Mouse (Mus musculus) CD4-positive, CD25-positive, alpha-beta regulatory T cell, adult 4 months (primary cell): ENCODE results near the gene Erc2. TPM values are rescaled to one million over a fixed set of nuclear protein-coding genes. Genes with fewer than 3 reads are reported as not detected.

Experiments used
- ATAC-seq: one replicate; pipeline ENCODE4 v1.8.0; 2017
- polyA plus RNA-seq, 2 experiments: library from polyadenylated mRNA; unstranded; fragments of 100-300 nt; shearing (Covaris generic); gene quantifications; one replicate each; pipeline ENCODE4 v1.2.1; 2017

Erc2 gene
- polyA plus RNA-seq, 2 experiments from 2014 or later, result 0.38 TPM; not detected in 1

DNA sequence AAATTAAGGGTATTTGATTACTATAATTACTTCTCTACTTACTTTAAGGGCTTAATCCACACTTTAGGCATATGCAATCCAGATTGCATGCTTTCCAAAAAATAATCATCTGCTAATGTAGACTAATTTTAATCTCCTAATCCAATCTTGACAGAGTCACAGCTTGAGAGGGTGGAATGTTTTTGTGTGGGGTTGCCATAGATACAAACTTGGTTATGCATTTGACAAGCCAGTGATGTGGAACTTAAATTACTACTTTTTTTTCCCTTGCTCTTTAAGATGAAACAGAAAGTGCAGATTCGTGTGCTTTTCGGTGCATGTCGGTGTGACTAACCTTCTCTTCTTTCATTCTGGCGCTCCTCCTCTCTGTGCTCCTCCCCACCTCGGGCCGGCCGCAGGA lies 694.6 kb downstream of the Erc2 start:
- no peak for ATAC-seq

DNA sequence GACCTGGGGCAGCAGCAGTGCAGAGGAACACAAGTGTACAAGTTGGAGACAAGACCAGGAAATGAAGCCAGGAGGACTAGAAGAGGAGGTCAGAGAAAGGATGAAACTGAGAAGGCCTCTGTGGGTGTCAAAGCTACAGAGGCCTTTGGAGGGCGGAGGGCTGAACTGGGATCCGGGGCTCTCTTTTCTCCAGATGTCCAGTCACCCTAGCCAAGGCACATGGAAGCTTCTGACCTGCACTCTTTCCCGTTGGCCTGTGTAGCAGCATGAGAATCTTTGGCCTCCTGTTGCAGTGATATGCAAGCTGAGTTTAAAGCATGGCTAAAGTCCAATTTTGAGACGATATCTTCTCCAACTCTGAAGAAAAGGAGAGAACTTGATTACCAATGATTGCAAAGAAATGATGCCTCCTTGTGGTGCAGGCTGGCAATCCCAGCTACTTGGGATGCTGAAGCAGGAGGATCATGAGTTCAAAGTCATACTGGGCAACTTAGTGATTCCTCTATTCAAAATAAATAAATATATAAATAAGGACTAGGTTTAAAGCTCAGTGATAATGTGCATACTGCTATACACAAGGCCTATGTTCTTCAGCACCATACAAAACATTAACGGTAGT lies 699.8 kb downstream of the Erc2 start:
- ATAC-seq, result no peak

DNA sequence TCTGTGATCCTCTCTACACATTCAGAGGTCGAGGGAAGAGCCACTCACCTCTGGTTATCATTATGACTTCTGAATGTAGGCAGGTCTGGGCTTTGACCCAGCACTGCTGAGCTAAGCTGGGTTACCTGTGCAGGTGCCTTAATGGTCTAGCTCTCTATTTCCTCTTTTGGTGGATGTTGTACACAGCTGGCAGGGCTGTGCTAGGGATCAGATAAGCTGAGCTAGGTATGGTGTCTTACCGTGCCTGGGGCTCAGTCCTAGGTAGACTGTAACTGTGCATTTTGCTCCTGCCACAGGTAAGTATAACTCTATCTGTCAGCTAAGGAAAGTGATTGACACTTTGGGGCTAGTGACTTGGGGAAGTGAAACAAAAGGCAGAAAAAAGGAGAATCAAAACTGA lies 701.0 kb downstream of the Erc2 start:
- no peak for ATAC-seq

DNA sequence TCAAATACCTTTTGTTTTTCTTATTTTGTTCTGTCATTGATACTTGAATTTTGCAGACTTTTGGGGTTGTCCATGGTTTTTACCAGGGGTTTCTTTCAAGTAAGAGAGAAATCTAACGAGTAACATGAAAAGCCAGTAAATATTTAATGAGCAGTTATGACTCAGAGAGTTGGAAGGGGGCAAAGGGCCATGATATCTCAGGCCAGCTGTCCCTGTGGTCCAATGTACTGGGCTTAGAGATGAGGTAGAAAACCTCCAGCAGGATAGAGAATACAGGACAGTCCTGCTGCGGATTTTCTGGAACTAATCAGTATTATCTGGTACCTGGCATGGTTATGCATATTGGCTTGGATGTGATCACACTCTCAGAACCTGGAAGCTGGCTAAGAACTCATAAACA lies 701.5 kb downstream of the Erc2 start:
- ATAC-seq, result no peak

DNA sequence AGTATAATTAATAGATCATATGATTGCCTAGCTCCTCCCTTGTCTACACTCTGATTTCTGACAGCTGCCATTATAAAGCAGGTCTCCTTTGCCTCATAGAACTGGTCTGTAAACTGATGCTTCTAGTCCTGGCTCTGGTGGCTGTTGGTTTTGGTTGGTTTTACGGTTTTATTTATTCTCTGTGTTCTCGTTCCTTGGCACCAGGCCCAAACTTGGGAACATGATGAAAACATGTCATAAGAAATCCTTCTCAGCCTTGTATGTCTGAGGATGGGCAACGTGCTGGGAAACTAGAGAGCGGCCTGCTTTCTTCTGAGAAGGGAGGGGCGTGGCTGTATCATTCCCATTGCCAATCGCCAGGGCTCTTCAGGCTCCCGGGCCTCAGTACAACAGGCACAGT lies 704.2 kb downstream of the Erc2 start:
- ATAC-seq, result no peak

DNA sequence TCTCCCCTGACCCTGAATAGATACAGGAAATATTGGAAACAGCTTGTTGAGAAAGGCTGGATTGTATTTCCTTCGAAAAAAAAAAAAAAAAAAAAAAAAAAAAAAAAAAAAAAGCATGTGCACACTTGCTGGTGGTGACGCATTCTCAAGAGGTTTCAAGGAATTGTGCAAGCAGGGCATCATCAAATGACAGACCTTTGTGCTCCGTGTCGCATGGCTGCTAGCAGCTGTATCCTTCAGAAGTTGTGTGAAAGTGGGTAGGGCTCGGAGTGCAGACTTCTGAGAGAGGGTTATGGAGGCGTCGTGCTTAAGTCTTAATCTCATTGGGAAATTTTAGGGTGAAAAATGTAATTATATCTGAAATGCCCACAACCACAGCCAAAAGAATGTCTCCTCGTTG lies 706.3 kb downstream of the Erc2 start:
- no peak for ATAC-seq

DNA sequence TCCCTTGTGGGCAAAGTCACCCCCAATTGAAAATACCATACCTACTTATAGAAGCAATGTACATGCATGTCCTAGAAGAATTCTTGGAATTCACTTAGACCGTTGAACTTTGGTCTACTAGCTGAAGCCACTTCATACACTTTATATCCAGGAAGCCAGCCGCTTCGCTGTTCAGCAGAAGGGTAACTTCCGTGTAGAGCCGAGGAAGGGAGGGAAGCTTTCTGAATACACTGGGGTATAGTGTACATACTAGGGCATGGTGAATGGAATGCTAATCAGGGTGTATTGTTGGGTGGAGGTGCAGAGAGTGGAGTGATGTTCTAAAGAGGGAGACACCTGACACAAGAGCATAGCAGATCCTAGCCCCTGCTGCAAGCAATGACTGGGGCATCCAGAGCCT lies 708.9 kb downstream of the Erc2 start:
- ATAC-seq, result no peak

DNA sequence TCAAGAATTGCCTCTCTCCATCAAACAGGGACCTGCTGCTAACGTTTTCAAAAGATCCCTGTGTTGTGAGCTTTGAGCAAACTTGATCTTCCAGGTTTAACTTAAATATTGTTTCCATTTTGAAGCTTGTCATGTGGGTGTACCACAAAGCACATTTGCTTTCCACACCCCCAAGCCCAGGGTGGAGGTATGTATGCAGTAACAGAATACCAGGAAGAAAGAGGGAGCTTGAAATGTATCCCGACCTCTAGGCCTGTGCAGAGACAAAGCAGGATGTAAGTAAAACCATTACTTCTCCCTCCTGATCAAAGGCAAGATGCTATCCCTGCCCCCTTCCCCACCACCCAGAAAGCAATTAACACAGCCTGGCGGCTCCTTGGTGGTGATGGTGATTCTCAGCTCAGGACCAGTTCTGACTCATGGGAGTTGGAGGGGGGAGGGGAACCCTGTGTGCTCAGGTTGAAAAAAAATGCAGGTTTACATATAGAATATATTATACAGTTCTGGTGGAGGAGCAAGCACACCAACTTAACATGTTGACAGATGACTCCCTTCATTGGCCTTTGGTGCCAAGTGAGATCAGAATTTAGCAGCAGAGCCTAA lies 710.2 kb downstream of the Erc2 start:
- ATAC-seq, result no peak

DNA sequence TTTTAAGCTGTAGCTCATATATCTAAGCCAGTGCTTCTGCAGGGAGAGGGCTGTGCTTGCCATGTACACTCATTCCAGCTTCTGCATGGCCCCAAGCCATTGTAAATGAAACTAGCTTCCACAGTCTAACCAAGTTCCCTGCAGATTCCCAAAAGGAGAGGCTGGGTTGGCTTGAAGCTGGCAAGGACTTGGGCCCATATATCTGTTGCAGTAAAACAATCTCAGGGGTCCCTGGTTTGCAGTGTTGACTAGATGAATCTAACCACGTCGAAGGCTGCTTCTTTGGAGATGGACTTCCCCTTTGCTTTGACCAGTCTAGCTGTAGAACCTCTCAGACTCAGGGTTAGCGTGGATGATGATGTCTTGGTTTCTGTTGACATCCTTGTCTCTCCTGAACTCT lies 716.9 kb downstream of the Erc2 start:
- no peak for ATAC-seq

DNA sequence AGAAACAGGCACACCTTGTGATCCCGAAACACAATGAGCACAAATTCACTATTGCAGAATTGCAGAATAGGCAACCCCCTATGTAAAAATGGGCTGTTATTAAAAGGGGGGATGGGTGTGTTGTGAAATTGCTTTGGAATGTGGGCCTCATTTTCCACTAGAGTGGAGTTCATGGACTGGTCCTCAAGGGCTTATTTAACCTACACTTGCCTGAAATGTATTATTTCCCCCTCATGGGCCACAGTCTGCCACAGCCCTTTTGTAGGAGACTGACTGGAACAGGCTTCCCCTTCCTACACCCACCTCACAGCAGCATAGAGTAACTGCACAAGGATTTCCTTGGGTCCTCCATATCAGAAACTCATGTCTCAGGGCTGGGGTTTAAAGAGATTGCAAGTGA lies 726.9 kb downstream of the Erc2 start:
- ATAC-seq, result no peak

DNA sequence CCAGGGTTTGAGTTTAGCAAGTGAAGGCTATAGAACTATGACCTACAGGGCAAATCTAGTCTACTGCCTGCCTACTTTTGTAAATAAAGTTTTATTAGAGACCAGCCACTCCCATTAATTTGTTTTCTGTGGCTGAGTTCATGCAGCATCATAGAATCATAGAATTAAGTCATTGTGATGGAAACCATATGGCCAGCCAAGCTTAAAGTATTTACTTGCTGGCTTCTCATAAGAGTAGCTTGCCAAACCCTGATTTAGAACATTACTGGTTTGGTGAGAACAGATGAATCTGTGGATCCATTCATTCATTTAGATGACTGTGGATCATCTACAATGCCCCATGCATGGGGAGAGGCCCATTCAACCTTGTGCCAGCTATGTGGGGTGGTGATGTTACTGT lies 733.8 kb downstream of the Erc2 start:
- ATAC-seq, result no peak

DNA sequence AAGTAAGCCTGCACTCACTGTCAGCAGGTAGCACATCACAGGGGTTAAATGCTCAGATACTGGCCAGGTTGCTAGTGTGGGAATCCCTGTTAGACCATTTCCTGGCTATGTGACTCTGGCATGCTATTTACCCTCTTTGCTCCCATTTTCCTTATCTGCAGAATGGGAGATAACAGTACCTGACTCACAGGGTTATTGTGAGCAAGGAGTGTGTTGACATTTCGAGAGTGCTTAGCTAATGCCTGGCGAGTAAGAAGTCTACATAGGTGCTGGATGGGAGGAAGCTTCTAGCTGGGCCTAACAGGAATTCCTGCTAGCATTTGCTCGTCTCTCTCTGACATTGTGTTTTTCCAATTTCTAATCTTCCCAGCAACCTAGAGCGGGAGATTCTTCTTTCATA lies 737.3 kb downstream of the Erc2 start:
- ATAC-seq, result no peak

DNA sequence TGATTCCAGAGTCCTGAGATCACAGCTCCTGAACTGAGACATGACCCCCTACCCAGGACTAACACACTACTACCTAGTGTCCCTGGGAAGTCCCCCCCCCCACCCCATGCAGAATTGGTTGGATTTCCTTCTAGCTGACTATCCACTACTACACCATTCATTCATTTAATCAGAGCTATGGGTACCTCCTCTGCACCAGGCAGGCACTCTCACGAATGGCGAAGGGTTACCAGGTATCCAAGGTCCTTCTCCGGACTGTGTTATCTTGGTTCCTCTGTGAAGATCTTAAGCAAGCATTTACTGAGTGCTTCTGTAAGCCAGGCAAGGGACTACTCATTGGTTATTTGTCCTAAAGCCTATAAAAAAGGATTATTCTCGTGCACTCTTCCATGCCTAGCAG lies 737.8 kb downstream of the Erc2 start:
- no peak for ATAC-seq

DNA sequence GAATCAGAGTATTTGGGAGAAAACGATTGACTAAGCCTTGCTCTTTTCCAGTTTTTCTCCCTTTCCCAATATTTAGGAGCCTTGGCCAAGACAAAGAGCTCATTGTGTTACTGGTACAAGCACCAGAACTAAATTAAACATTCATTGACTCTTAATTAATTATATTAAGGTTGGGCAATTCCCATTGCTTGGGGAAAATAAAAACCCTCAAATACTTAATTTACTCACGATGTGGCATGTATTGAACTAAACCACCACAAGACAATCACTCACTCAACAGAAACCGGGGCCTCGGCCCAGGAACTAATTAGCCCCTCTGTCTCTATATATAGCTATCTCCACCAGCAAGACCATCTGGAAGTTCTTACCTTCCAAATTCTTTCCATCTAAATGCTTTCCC lies 740.1 kb downstream of the Erc2 start:
- no peak for ATAC-seq

DNA sequence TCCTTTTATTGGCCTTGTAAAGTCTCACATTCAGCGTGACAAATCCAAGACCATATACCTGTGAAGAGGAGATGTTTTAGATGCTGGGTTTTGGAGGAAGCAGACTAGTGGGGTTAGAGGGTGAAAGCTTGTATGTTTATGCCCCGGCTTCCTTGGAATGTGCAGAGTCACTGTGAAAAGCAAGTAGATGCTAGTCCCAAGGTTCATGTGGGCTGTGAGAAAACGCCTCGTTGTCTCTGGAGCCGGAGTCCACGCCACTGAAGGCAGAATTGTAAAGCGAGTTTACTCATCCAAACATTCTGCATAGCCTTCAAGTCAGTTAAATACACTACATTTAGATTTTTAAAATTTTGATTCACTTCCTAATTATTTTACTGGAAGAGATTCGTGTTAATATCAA lies 748.5 kb downstream of the Erc2 start:
- ATAC-seq, result no peak

DNA sequence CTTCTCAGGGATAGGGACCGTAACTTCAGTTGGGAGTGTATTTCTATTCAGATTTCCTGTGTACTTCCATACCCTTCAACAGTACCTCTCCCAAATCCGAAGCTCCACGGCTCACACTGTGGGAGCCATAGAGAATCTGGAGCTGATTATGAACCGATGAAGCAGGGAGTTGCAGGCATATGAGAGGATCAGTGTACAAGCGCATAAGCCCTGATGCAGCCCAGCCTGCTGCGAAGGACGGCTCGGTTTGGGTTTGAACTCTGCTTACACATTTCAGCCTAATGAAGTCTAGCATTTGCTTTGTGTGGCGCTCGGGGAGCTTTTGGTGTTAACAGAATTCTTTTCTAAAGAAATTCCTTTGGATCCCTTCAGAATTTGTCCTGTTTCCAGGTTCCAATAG lies 749.4 kb downstream of the Erc2 start:
- no peak for ATAC-seq

DNA sequence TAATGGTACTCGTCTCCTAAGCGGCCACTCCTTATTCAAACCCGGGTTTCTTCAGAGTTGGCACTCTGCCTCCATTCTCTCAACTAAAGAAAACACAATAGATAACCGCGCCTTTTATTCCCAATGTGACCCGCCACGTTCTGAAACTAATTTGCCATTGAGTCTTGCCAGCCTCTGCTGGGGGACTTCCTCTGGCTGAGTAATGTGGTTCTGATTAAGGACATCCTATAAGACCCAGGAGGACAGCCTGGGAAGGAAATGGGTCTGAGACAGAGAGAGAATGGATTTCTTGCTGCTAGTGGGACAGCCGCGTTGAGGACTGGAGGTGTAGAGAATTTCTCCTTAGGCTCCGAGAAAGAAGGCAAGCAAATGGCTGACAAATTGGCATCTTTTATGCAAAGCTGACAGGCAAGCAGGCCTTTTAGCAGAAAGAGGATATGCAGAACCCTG lies 753.4 kb downstream of the Erc2 start:
- ATAC-seq, result no peak

DNA sequence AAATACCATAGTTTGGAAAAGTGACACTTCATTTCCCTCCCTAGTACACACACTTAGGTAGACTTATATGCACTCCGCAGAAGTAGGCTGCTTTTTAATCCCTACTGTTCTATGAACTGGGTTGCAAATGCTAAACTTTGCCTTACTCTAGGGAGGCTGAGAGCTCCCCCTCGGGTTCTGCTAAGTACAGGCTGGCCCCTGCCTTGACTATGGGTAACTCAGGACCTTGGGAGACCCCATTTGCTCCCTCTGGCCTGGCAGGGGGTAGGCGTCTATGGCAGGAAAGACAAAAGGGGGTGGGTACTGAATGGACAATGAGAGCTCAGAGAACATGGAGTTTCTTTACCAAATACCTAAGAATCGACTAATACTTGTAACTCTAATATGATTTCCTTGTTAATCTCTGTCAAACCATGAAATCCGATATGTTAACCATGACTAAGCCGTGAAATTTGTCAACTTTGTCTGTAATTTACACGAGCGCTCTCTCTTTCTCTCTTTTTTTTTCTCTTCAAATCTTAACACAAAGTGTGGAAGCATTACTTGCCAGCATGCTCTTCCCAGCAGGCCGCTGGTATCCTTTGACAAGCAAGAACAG lies 754.1 kb downstream of the Erc2 start:
- no peak for ATAC-seq

DNA sequence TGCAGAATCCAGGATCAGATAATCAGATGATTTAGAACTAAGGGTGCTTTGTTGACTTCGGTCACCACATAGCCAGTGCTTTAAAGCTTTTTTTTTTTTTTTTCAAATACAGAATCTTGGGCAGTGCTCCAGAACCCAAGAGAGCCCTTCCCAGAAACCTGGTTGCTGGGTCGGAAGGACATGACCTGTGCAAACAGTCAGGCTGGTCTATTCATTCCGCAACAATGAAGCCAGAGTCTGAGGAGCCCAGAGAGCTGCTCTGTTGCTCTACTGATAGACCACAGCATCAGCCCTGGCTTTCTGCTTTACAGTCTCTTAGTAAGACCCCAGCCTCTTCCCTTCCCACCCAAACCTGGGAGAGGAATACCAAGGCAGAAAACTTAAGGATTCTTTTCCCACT lies 755.3 kb downstream of the Erc2 start:
- no peak for ATAC-seq

DNA sequence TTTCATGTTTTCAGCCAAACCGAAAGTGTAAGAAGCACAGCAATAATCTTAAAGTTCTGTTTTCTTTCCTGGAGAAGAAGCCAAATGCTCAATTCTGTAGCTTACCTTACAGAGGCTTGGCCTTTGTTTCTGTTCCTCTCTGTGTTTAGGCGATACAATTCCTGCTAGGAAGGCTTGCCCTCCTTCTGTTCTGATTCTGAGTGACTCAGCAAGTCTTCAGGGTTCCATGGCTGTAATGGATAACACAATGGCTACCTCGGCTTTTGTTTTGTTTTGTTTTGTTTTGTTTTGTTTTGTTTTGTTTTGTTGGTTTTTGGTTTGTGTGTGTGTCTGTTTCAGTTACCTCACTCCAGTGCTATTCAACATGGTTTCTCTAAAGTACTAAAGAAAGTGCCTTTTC lies 757.9 kb downstream of the Erc2 start:
- no peak for ATAC-seq

DNA sequence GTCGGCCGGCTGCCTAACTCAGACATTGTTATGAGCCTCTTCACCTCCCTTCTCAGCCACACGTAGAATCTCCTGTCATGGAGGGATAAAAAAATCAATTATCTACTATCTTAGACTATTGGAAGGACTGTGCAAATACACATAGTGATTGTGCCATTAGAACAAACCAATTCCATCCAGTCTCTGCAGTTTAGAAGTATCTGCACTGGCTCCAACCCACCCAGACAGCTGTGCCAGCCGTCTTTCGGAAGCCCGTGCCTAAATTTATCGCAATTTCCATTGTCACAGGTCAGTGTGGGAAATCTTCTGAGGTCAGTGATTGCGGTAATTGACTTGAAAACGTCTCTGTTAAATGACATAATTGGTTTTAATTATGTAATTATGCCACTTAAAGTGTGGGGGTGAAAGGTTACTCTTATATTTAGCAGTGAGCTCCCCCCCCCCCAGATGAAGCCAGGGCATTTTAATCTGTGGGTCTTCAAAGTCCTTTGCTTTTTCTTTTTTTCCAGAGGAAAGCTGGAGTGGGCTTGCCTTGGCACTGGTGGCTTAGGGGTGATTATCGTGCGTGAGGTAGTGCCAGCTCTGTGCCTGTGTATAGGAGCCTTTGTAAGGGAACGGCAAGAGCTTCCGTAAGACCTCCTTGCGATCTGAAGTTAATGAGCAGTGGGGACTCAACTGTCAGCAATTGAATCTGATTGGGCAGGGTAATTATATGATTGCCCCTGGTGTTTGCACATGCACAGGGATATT lies 759.7 kb downstream of the Erc2 start:
- no peak for ATAC-seq

DNA sequence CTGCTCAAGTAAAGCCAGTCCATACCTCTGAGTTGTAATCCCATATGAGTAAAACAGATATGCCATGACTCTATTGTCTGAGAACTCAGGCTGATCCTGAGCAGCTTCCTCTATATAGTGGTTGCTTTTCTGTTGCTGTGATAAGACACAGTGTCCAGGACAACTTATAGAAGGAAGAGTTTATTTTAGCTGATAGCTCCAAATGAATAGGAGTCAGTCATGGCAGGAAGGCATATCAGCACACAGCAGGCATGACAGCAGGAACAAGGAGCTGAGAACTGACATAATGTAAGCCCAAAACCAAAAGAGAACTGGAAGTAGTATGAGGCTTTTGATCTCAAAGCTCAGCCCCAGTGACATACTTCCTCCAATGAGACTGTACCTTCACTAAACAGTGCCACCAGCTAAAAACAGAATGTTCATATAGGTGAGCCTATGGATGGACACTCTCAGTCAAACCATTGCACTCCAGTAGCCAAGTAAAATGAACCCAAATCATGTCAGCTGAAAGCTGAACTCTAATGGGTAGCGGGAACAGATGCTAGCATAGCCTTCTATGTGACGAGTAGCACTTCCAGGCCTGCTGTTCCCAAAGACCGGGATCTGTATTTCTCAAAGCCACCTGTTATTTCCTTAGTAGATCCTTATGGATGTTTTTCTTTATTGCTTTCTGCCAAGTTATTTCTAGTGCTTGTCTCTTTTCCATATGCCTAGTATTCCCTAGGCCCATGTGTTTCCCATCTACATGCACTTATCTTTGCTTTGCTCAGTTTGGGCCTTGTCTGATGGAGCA lies 764.8 kb downstream of the Erc2 start:
- ATAC-seq, result no peak

DNA sequence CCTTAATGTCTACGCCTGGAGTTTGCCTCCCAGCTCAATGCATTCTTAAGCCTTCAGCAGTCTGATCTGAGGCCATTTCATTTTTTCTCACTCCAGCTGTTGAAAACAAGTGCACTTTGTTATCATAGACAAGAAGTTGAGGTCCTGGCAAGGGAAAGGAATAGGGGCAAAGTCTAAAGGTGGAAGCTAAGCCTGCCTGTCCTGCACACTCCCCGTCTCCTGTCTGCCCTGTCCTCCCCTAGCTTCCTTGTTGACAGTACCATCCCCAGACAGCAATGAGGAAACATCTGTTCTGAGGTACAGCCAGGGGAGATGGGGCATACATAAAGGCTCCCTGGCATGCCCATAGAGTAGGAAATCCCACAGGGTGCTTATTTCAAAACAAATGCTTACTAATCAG lies 776.7 kb downstream of the Erc2 start:
- ATAC-seq, result no peak
